Mouse (Mus musculus): ENCODE data around the gene Tmem247.

DNA sequence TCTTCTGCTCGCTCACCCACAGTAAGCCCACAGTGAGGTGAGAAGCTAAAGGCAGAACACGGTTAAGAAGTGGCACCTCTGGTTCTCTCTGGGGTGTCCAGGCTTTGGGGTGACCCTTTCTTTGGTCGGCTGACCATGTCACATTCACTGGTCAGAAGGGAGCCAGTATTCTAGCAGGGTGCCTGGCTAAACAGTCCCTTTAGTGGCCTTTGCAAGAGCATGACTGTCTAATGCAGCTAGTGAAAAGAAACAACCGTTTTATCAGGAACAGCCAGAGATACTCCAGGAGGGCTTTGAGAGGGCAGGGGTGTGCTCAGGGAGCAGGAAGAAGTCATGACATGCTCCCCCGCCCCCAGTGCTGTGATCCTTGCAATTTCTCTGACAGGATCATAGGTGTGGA, 5.9 kb upstream of the Tmem247 start:
- TF ChIP-seq CTCF (IDR thresholded peaks at IDR 0.05; ENCODE audit: low read depth), result no peak
- TF ChIP-seq EP300 (IDR thresholded peaks at IDR 0.05; ENCODE audit: low read depth), result no peak
